Mouse (Mus musculus): ENCODE results near the gene Epb41l1. TPM values are rescaled to one million over a fixed set of nuclear protein-coding genes. Genes with fewer than 3 reads are reported as not detected.
A peak's percentile ranks its signal among the peaks of the same experiment; 100 is the strongest.

The Epb41l1 gene
- polyA plus RNA-seq, 1 experiment from 2014 or later = 20.9 TPM

DNA sequence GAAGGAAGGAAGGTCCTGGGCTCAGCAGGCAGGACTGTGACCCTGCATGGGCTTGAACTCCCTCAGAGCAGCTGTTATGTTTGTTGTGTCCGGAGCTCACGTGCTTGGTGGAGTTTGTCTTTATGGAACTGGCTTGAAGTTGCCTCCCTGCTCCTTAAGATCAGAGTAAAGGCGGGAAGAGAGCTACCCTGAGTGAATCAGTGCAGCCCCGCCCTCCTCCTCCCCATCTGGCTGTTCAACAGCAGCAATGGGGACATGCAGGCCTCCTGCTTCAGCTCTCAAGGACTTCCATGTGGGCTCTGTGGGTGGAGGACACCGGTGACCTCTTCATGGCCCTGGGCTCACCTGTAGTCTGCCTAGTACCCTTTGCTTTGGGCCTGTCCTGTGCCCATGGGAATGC lies 71.1 kb downstream of the Epb41l1 start:
- Histone ChIP-seq H3K27ac (replicated peaks; ENCODE audit: low read depth, low read length) (no peak overlapping the region), H3K4me2 (ENCODE audit: low read length) (no peak overlapping the region), H3K4me1 (ENCODE audit: control insufficient read depth, insufficient read depth, low read length) (peaks cover 29% of the 10 kb centered on the region), H3K9ac (replicated peaks; ENCODE audit: low read length) (no peak overlapping the region), H3K9me3 (ENCODE audit: control insufficient read depth, low read length) (no peaks in the 10 kb centered on the region), H3K4me3 (replicated peaks; ENCODE audit: low read depth, low read length) (no peak overlapping the region), H3K27me3 (ENCODE audit: control insufficient read depth, insufficient read depth, low read length) (no peaks in the 10 kb centered on the region), H3K36me3 (ENCODE audit: control insufficient read depth, insufficient read depth, low read length) (peaks cover 26% of the 10 kb centered on the region)
- WGBS = 79% methylated on average over 5 of the region's 5 CpGs
- no peak for DNase-seq
- ATAC-seq (ENCODE audit: low FRiP score, low TSS enrichment) = no peak

DNA sequence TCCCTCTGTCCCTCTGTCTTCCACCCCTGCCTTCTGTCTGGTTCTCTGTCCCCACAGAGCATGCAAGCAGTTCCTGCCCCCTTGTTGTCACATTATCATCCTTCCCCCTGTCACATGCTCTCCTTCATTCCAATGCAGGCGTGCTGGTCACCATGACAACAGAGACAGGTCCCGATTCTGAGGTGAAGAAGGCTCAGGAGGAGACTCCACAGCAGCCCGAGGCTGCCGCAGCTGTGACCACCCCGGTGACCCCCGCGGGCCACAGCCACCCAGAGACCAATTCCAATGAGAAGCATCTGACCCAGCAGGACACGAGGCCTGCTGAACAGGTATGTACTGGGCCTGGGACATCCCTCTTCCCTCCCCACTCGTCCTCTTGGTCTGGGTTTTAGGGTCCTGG lies 73.1 kb downstream of the Epb41l1 start:
- H3K36me3 ChIP-seq (ENCODE audit: control insufficient read depth, insufficient read depth, low read length) = peaks cover 35% of the 10 kb centered on the region
- H3K4me1 ChIP-seq (ENCODE audit: control insufficient read depth, insufficient read depth, low read length) = peaks cover 25% of the 10 kb centered on the region
- 18% methylated on average over 9 of the region's 9 CpGs for WGBS
- peak; percentile 56 for DNase-seq
- H3K4me3 ChIP-seq (replicated peaks; ENCODE audit: low read depth, low read length) = no peak overlapping the region
- H3K27ac ChIP-seq (replicated peaks; ENCODE audit: low read depth, low read length) = no peak overlapping the region
- no peak overlapping the region; the same call in 1 of the 2 replicates for H3K4me2 ChIP-seq (ENCODE audit: low read length)
- H3K27me3 ChIP-seq (ENCODE audit: control insufficient read depth, insufficient read depth, low read length) = no peaks in the 10 kb centered on the region
- ATAC-seq (ENCODE audit: low FRiP score, low TSS enrichment) = 0 out of 2 replicates have a peak, but pooled peaks have one; percentile 46
- H3K9ac ChIP-seq (replicated peaks; ENCODE audit: low read length) = no peak overlapping the region; the same call in 1 of the 2 replicates
- no peaks in the 10 kb centered on the region for H3K9me3 ChIP-seq (ENCODE audit: control insufficient read depth, low read length)

DNA sequence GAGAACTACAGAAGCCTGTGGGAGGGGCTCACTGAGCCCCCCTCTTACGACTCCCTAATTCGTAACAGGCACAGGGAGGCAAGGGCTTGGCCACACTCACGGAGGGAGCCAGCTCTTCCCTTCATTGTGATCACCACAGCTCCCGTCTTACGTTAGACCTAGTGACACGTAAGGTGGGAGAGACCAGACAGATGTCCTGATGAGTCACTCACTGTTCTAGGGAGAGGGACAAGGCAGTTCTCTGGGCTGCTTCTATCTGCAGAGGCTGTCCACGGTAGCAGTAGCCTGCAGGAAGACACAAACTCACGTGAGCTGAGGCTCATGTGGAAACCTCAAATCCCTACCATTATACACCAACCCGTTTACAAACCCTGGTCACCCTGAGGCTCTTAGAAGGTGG lies 73.8 kb downstream of the Epb41l1 start:
- H3K27me3 ChIP-seq (ENCODE audit: control insufficient read depth, insufficient read depth, low read length) = no peaks in the 10 kb centered on the region
- H3K4me3 ChIP-seq (replicated peaks; ENCODE audit: low read depth, low read length) = no peak overlapping the region
- H3K4me2 ChIP-seq (ENCODE audit: low read length) = no peak overlapping the region
- ATAC-seq (ENCODE audit: low FRiP score, low TSS enrichment) (no peak), DNase-seq (no peak)
- H3K36me3 ChIP-seq (ENCODE audit: control insufficient read depth, insufficient read depth, low read length) = peaks cover 41% of the 10 kb centered on the region
- H3K4me1 ChIP-seq (ENCODE audit: control insufficient read depth, insufficient read depth, low read length) = peaks cover 25% of the 10 kb centered on the region
- no peaks in the 10 kb centered on the region for H3K9me3 ChIP-seq (ENCODE audit: control insufficient read depth, low read length)
- H3K9ac ChIP-seq (replicated peaks; ENCODE audit: low read length) = no peak overlapping the region
- no peak overlapping the region for H3K27ac ChIP-seq (replicated peaks; ENCODE audit: low read depth, low read length)
- 83% methylated on average over 9 of the region's 9 CpGs for WGBS

DNA sequence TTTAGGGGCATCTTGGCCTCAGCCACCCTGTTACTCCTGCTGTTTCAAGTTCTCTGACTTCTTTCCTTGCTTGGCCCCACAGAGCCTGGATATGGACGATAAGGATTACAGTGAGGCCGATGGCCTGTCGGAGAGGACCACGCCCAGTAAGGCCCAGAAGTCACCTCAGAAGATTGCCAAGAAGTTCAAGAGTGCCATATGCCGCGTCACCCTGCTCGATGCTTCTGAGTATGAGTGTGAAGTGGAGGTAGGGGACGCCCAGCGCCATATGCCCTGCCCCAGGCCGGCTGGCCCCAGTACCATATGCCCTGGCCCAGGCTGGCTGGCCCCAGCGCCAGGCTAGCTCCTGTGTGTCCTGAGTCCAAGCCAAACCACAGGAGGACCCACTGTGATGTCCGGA lies 74.2 kb downstream of the Epb41l1 start:
- Histone ChIP-seq H3K4me1 (ENCODE audit: control insufficient read depth, insufficient read depth, low read length) (peaks cover 25% of the 10 kb centered on the region), H3K9ac (replicated peaks; ENCODE audit: low read length) (no peak overlapping the region), H3K27me3 (ENCODE audit: control insufficient read depth, insufficient read depth, low read length) (no peaks in the 10 kb centered on the region), H3K36me3 (ENCODE audit: control insufficient read depth, insufficient read depth, low read length) (peaks cover 45% of the 10 kb centered on the region), H3K4me2 (ENCODE audit: low read length) (no peak overlapping the region), H3K27ac (replicated peaks; ENCODE audit: low read depth, low read length) (no peak overlapping the region), H3K9me3 (ENCODE audit: control insufficient read depth, low read length) (no peaks in the 10 kb centered on the region), H3K4me3 (replicated peaks; ENCODE audit: low read depth, low read length) (no peak overlapping the region)
- ATAC-seq (ENCODE audit: low FRiP score, low TSS enrichment) (no peak), DNase-seq (no peak)
- WGBS = 94% methylated on average over 12 of the region's 12 CpGs

DNA sequence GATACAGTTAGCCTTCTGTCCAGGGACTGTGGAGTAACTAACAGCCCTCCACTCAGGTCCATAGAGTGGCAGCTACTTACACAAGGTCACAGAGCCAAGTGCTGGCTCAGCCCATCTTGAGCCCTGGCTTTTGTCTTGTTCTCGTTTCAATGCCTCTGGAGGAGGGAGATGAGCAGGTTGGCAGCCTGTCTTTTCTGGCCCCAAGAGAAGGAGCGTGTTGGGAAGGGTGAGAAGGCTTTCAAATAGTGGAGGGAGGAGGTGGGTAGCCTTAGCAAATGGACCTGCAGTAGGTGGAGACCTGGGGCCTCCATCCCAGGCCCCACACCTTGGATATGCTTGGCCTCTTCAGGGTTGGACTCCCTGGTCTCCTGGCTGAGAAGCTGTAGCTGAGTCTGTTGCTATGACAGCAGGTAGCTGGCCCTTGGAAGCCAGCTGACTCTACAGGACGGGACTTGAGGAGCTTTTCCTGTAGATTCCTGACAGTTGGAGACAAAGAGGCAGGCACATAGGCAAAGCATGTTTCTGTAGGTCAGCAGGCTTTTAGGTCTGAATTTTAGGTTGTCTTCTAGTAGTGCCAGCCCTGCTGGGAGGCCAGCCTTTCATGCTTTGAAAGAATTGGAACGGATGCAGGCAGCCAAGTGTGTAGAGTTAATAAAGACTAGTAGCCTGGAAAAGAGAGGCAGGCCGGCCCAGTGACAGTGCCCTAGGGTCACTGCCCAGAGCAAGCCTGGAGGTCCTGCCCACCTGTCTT lies 76.3 kb downstream of the Epb41l1 start:
- Histone ChIP-seq H3K4me3 (replicated peaks; ENCODE audit: low read depth, low read length) (no peak overlapping the region), H3K9me3 (ENCODE audit: control insufficient read depth, low read length) (no peaks in the 10 kb centered on the region), H3K9ac (replicated peaks; ENCODE audit: low read length) (no peak overlapping the region), H3K36me3 (ENCODE audit: control insufficient read depth, insufficient read depth, low read length) (peaks cover 65% of the 10 kb centered on the region), H3K4me2 (ENCODE audit: low read length) (no peak overlapping the region), H3K27me3 (ENCODE audit: control insufficient read depth, insufficient read depth, low read length) (no peaks in the 10 kb centered on the region), H3K4me1 (ENCODE audit: control insufficient read depth, insufficient read depth, low read length) (peaks cover 15% of the 10 kb centered on the region), H3K27ac (replicated peaks; ENCODE audit: low read depth, low read length) (no peak overlapping the region)
- DNase-seq (no peak), ATAC-seq (ENCODE audit: low FRiP score, low TSS enrichment) (no peak)
- WGBS = 13% methylated on average over 5 of the region's 5 CpGs

DNA sequence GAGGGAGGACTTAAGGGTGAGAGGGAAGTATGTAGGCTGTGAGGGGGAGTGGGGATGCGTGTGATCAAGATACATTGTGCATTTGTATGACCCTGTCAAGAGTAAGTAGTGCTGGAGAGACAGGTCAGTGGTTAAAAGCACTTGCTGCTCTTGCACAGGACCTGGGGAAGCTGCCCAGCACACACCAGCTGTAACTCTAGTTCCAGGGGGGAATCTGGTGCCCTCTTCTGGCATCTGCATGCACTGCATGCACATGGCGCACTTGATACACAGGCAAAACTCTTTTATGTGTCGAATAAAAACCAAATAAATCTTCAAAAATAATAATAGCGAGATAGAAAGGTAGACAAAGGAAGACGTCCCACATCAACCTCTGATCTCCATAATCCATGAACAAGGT lies 77.2 kb downstream of the Epb41l1 start:
- Histone ChIP-seq H3K9me3 (ENCODE audit: control insufficient read depth, low read length) (no peaks in the 10 kb centered on the region), H3K4me1 (ENCODE audit: control insufficient read depth, insufficient read depth, low read length) (peaks cover 10% of the 10 kb centered on the region), H3K4me2 (ENCODE audit: low read length) (no peak overlapping the region), H3K27me3 (ENCODE audit: control insufficient read depth, insufficient read depth, low read length) (no peaks in the 10 kb centered on the region), H3K27ac (replicated peaks; ENCODE audit: low read depth, low read length) (no peak overlapping the region), H3K36me3 (ENCODE audit: control insufficient read depth, insufficient read depth, low read length) (peaks cover 74% of the 10 kb centered on the region), H3K4me3 (replicated peaks; ENCODE audit: low read depth, low read length) (no peak overlapping the region), H3K9ac (replicated peaks; ENCODE audit: low read length) (no peak overlapping the region)
- DNase-seq (peak; percentile 80), ATAC-seq (ENCODE audit: low FRiP score, low TSS enrichment) (no peak)
- 47% methylated on average over 5 of the region's 5 CpGs for WGBS

DNA sequence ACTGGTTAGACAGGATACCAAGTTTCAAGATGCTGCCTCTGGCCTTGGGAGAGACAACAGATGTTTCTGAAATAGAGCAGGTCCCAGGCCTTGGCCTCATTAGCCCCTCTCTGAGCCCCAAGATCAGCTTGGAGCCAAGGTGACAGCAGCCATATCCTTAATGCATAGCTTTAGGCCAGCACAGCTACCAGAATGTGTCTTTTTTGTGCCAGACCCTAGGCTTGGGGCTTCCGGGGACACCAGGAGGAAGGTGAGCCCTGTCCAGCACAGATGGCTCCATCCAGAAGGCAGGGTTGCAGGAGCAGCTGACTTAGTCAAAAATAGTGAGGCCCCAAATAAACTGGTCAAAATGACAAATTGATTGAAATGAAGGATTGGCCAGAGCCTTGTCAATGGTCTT lies 80.3 kb downstream of the Epb41l1 start:
- ATAC-seq (ENCODE audit: low FRiP score, low TSS enrichment) = no peak
- H3K4me3 ChIP-seq (replicated peaks; ENCODE audit: low read depth, low read length) = no peak overlapping the region

DNA sequence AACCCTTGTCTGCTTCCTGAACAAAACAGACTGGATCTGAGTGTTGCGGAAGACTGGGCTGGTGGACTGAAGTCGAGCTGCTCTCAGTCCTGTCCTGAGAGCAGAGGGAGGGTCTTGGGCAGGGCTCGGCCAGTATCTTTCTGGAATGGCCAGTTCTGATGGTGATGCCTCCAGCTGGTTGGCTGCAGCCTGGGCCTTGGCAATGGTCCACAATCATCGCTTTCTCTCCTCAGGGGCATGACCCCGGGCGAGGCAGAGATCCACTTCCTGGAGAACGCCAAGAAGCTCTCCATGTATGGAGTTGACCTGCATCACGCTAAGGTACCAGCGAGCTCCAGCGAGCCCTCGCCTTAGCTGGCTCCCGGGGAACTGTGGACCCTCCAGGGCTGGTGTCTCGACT lies 84.8 kb downstream of the Epb41l1 start:
- no peaks in the 10 kb centered on the region for H3K27me3 ChIP-seq (ENCODE audit: control insufficient read depth, insufficient read depth, low read length)
- DNase-seq (no peak), ATAC-seq (ENCODE audit: low FRiP score, low TSS enrichment) (no peak)
- no peak overlapping the region for H3K4me2 ChIP-seq (ENCODE audit: low read length)
- 92% methylated on average over 13 of the region's 13 CpGs for WGBS
- H3K4me3 ChIP-seq (replicated peaks; ENCODE audit: low read depth, low read length) = no peak overlapping the region
- H3K36me3 ChIP-seq (ENCODE audit: control insufficient read depth, insufficient read depth, low read length) = peaks cover 91% of the 10 kb centered on the region
- no peaks in the 10 kb centered on the region for H3K4me1 ChIP-seq (ENCODE audit: control insufficient read depth, insufficient read depth, low read length)
- H3K9me3 ChIP-seq (ENCODE audit: control insufficient read depth, low read length) = no peaks in the 10 kb centered on the region
- no peak overlapping the region for H3K27ac ChIP-seq (replicated peaks; ENCODE audit: low read depth, low read length)
- no peak overlapping the region for H3K9ac ChIP-seq (replicated peaks; ENCODE audit: low read length)

More for the DNA sequence above, 80.3 kb downstream of the Epb41l1 start:
- no peaks in the 10 kb centered on the region for H3K9me3 ChIP-seq (ENCODE audit: control insufficient read depth, low read length)
- peaks cover 78% of the 10 kb centered on the region for H3K36me3 ChIP-seq (ENCODE audit: control insufficient read depth, insufficient read depth, low read length)
- no peak overlapping the region for H3K9ac ChIP-seq (replicated peaks; ENCODE audit: low read length)
- H3K4me1 ChIP-seq (ENCODE audit: control insufficient read depth, insufficient read depth, low read length) = no peaks in the 10 kb centered on the region
- no peaks in the 10 kb centered on the region for H3K27me3 ChIP-seq (ENCODE audit: control insufficient read depth, insufficient read depth, low read length)
- no peak overlapping the region for H3K27ac ChIP-seq (replicated peaks; ENCODE audit: low read depth, low read length)
- WGBS = 97% methylated on average over 1 of the region's 1 CpGs
- no peak for DNase-seq
- no peak overlapping the region for H3K4me2 ChIP-seq (ENCODE audit: low read length)

DNA sequence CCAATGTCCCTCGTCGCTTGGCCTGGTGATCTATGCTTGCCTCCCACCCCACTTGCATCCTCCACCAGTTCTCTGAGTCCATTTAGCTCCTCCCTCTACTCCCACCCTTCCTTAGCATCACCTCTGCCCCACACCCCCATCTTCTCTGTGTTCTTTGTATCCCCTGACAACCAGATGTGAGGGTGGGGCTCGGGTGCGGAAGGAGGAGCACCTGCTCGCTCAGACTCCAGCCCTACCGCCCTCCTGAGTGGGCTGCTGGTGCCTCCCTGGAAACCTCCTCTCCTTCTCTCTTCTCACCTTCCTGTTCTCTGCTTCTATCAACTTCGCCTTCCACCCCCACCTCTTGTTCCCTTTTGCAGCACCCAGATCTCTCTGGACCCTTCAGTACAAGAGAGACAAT lies 91.3 kb downstream of the Epb41l1 start:
- no peak for ATAC-seq (ENCODE audit: low FRiP score, low TSS enrichment)
- Histone ChIP-seq H3K27me3 (ENCODE audit: control insufficient read depth, insufficient read depth, low read length) (no peaks in the 10 kb centered on the region), H3K4me1 (ENCODE audit: control insufficient read depth, insufficient read depth, low read length) (no peaks in the 10 kb centered on the region), H3K4me2 (ENCODE audit: low read length) (no peak overlapping the region), H3K36me3 (ENCODE audit: control insufficient read depth, insufficient read depth, low read length) (peaks cover 82% of the 10 kb centered on the region), H3K9me3 (ENCODE audit: control insufficient read depth, low read length) (no peaks in the 10 kb centered on the region), H3K4me3 (replicated peaks; ENCODE audit: low read depth, low read length) (no peak overlapping the region), H3K9ac (replicated peaks; ENCODE audit: low read length) (no peak overlapping the region), H3K27ac (replicated peaks; ENCODE audit: low read depth, low read length) (no peak overlapping the region)
- no peak for DNase-seq
- WGBS = 77% methylated on average over 7 of the region's 7 CpGs
